Mouse (Mus musculus) cerebellum, postnatal 10 days (tissue): ENCODE measurements around the gene Peak1.

ENCODE experiments used
- DNase-seq, 2 experiments: peaks; one replicate each; pipeline ENCODE4 v3.0.0; 2021; ENCODE audit warnings: mixed read lengths in 2 of 2

The Peak1 gene

GRCm38 (mm10) chr9:56415935-56416607 lies 1.8 kb downstream of the Peak1 start:
- DNase-seq, result no peak

- peak; percentile 20 to 25 for DNase-seq
These were observed 2.5 kb downstream of the Peak1 start for GRCm38 (mm10) chr9:56415393-56415792.

GRCm38 (mm10) chr9:56414322-56414721 lies 3.5 kb downstream of the Peak1 start:
- DNase-seq, result no peak

- no peak for DNase-seq
These were observed 5.2 kb downstream of the Peak1 start for GRCm38 (mm10) chr9:56412716-56413115.

GRCm38 (mm10) chr9:56409928-56410327 lies 7.9 kb downstream of the Peak1 start:
- no peak for DNase-seq

- no peak for DNase-seq
These were observed 13.2 kb downstream of the Peak1 start for GRCm38 (mm10) chr9:56404619-56405018.

GRCm38 (mm10) chr9:56396306-56396705 lies 21.6 kb downstream of the Peak1 start:
- DNase-seq, result no peak

- no peak for DNase-seq
These were observed 25.0 kb downstream of the Peak1 start for GRCm38 (mm10) chr9:56392857-56393256.

- DNase-seq, result no peak
These were observed 35.1 kb downstream of the Peak1 start for GRCm38 (mm10) chr9:56382786-56383185.

GRCm38 (mm10) chr9:56374401-56374800 lies 43.5 kb downstream of the Peak1 start:
- no peak for DNase-seq

GRCm38 (mm10) chr9:56370710-56371109 lies 47.2 kb downstream of the Peak1 start:
- no peak for DNase-seq

- no peak for DNase-seq
These were observed 49.1 kb downstream of the Peak1 start for GRCm38 (mm10) chr9:56368814-56369213.

GRCm38 (mm10) chr9:56363306-56363705 lies 54.6 kb downstream of the Peak1 start:
- no peak for DNase-seq

- DNase-seq, result no peak
These were observed 58.6 kb downstream of the Peak1 start for GRCm38 (mm10) chr9:56359261-56359660.

- DNase-seq, result no peak
These were observed 62.7 kb downstream of the Peak1 start for GRCm38 (mm10) chr9:56355186-56355585.

- no peak for DNase-seq
These were observed 71.5 kb downstream of the Peak1 start for GRCm38 (mm10) chr9:56346321-56346720.

GRCm38 (mm10) chr9:56339426-56340195 lies 78.3 kb downstream of the Peak1 start:
- DNase-seq, result no peak

- no peak for DNase-seq
These were observed 83.5 kb downstream of the Peak1 start for GRCm38 (mm10) chr9:56334363-56334762.

GRCm38 (mm10) chr9:56332774-56333173 lies 85.1 kb downstream of the Peak1 start:
- no peak for DNase-seq

- no peak for DNase-seq
These were observed 91.3 kb downstream of the Peak1 start for GRCm38 (mm10) chr9:56326511-56327005.

- DNase-seq, result no peak
These were observed 92.1 kb downstream of the Peak1 start for GRCm38 (mm10) chr9:56325725-56326124.

- no peak for DNase-seq
These were observed 93.1 kb downstream of the Peak1 start for GRCm38 (mm10) chr9:56324576-56325355.

GRCm38 (mm10) chr9:56321291-56321690 lies 96.6 kb downstream of the Peak1 start:
- no peak for DNase-seq
